Mouse (Mus musculus) lung, embryonic 15.5 days (tissue): ENCODE data around the gene Mthfsd. TPM values are rescaled to one million over a fixed set of nuclear protein-coding genes. Genes with fewer than 3 reads are reported as not detected.

Experiments
- ATAC-seq: fragments of 200-750 bp; cut with Nextera tagmentation; 2 replicates; pipeline ENCODE4 v1.8.0; 2017; ENCODE audit warnings: moderate number of reproducible peaks, borderline replicate concordance; ENCODE audit not compliant: low FRiP score, low TSS enrichment; ENCODE audit errors: extremely low read depth
- H3K27ac ChIP-seq: fragments of 300-500 bp; sonication (generic); 2 replicates; pipeline ENCODE4 v1.5.1; 2015; ENCODE audit warnings: moderate library complexity, mild to moderate bottlenecking, inconsistent platforms
- H3K27me3 ChIP-seq: fragments of 300-500 bp; sonication (generic); 2 replicates; pipeline ENCODE4 v1.6.1; 2015; ENCODE audit warnings: inconsistent platforms
- H3K36me3 ChIP-seq: fragments of 300-500 bp; sonication (generic); 2 replicates; pipeline ENCODE4 v1.6.1; 2015; ENCODE audit warnings: inconsistent platforms
- H3K4me1 ChIP-seq: fragments of 300-500 bp; sonication (generic); 2 replicates; pipeline ENCODE4 v1.6.1; 2015; ENCODE audit warnings: inconsistent platforms
- H3K4me2 ChIP-seq: fragments of 300-500 bp; sonication (generic); 2 replicates; pipeline ENCODE4 v1.6.1; 2015; ENCODE audit warnings: inconsistent platforms, mild to moderate bottlenecking, moderate library complexity
- H3K4me3 ChIP-seq: fragments of 300-500 bp; sonication (generic); 2 replicates; pipeline ENCODE4 v1.5.1; 2015; ENCODE audit warnings: mild to moderate bottlenecking, inconsistent platforms
- H3K9ac ChIP-seq: fragments of 300-500 bp; sonication (generic); 2 replicates; pipeline ENCODE4 v1.6.1; 2015; ENCODE audit warnings: inconsistent platforms
- H3K9me3 ChIP-seq: fragments of 300-500 bp; sonication (generic); 2 replicates; pipeline ENCODE4 v1.6.1; 2016; ENCODE audit warnings: inconsistent platforms
- WGBS: fragments of 180-500 bp; shearing (Covaris S2); methylation state at CpG from one replicate; pipeline ENCODE4 v1.1.7; 2015; 5-methylcytosine and 5-hydroxymethylcytosine counted together
- polyA plus RNA-seq: library from polyadenylated mRNA; unstranded; fragments of >200 nt; fragmentation: Nextera tagmentation; extraction: Ambion mirVana; gene quantifications from 2 replicates; pipeline ENCODE4 v1.2.1, GENCODE M21; 2015

The Mthfsd gene
- polyA plus RNA-seq, 1 experiment from 2014 or later, result 60.2 TPM

DNA sequence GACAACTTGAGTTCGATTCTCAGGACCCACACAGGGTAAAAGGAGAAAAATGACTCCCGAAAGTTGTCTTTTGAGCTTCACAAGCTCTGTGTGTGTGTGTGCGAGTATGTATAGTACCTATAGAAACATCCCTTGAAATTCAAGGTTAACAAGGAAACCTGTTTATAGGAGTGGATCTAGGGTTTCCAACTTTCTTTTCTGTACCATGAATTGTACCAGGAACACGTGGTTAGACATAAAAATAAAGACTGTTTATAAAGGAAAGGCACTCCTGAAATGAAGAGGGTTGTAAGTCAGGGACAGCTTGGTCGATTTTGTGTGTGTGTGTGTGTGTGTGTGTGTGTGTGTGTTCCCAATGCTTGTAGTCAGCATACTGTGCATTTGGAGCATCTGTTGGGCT, 465 bp upstream of the Mthfsd start:
- 11% methylated on average over 5 of the region's 5 CpGs for WGBS
- peaks cover 6% of the 10 kb centered on the region; the same call in 1 of the 2 replicates for H3K36me3 ChIP-seq
- peak overlapping the region; percentile 87 for H3K4me2 ChIP-seq
- no peak overlapping the region for H3K27ac ChIP-seq
- peak overlapping the region; percentile 85 for H3K9ac ChIP-seq
- H3K9me3 ChIP-seq, result no peaks in the 10 kb centered on the region
- ATAC-seq, result no peak; the same call in 1 of the 2 replicates
- H3K4me3 ChIP-seq, result peak overlapping the region; percentile 90
- H3K4me1 ChIP-seq, result peaks cover 20% of the 10 kb centered on the region
- peaks cover 17% of the 10 kb centered on the region for H3K27me3 ChIP-seq

DNA sequence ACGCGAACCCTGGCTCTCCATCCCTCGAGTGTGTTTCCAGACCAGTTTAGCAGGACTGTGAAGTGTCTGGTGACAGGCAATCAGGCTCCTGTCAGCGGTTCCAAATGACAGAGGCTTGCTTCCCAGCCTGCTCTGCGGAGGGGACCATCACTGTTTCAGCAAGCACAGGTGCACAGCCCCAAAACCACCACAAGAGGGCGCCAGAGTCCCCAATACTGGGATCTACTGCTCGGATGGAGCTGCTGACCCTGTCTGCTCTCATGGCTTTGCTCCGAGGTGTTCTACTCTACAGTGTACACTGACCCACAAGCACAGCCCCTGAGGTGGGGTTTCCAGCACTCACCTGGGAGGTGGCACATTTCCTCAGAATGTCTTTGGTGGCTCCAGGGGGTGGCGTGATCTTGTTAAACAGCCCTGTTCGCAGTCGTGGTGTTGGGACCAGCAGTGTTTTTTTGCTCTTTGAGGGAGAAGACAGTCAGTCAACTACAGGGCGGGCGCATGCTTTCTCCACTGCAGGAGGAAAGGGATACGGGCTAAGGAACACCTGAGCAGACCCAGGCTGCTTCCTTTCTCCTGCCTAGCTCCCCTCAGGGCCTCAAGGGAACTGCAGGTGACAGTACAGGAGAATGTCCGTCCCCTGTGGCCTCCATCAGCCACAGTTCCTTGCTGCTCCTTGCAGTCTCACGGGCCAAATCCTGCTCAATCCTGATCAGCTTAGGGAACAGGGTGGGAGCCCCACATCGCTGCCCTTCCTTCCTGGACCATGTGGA, 4.0 kb downstream of the Mthfsd start:
- Histone ChIP-seq H3K36me3 (peaks cover 39% of the 10 kb centered on the region), H3K9me3 (no peaks in the 10 kb centered on the region), H3K4me1 (peaks cover 17% of the 10 kb centered on the region), H3K27ac (no peak overlapping the region), H3K27me3 (no peaks in the 10 kb centered on the region), H3K4me3 (no peak overlapping the region), H3K4me2 (no peak overlapping the region), H3K9ac (no peak overlapping the region)
- 45% methylated on average over 17 of the region's 17 CpGs for WGBS
- no peak for ATAC-seq

DNA sequence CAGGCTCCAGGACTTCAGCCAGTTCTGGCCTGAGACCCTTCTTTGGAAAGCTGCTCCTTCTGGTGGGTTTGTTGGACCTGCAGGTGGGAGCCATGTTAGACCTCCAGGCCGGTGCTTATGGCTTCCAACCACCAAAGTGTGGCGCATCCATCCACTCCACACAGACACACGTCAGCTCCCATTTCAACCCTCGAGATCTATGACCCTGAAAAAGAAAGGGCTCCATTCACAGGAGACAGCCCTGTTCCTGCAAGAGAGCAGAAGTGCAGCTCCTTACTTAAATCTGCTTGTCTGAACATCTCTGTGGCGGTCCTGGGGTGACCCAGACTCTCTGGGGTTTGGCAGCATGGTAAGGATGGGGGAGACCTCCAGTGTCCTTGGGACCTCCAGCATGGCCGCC, 14.7 kb downstream of the Mthfsd start:
- H3K9ac ChIP-seq, result no peak overlapping the region
- no peak for ATAC-seq
- 60% methylated on average over 6 of the region's 6 CpGs for WGBS
- H3K4me1 ChIP-seq, result peaks cover 40% of the 10 kb centered on the region
- no peak overlapping the region for H3K4me3 ChIP-seq
- H3K27ac ChIP-seq, result no peak overlapping the region
- peaks cover 11% of the 10 kb centered on the region for H3K36me3 ChIP-seq
- H3K4me2 ChIP-seq, result no peak overlapping the region
- H3K27me3 ChIP-seq, result peaks cover 53% of the 10 kb centered on the region
- no peaks in the 10 kb centered on the region for H3K9me3 ChIP-seq

DNA sequence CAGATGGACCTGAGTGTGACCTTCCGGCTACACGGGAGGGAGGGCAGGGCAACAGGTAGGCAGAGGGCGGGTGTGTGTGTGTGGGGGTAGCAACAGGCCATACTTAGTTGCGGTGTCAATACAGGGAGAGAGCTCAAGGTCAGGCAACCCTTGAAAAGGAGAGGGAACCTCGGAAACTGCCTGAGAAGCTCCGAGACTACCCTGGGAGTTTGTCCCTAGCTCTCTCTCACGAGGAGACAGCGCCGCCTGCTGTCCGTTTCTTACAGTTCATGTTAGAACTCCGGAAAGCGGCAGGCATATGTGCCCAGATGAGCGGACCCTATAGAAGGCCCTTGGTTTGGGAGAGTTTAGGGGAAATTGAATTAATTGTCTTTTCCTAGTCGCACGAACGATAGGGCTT, 15.6 kb downstream of the Mthfsd start:
- H3K9ac ChIP-seq, result no peak overlapping the region
- peaks cover 60% of the 10 kb centered on the region for H3K27me3 ChIP-seq
- H3K4me3 ChIP-seq, result no peak overlapping the region
- H3K9me3 ChIP-seq, result no peaks in the 10 kb centered on the region
- peaks cover 40% of the 10 kb centered on the region for H3K4me1 ChIP-seq
- 1% methylated on average over 16 of the region's 16 CpGs for WGBS
- peaks cover 5% of the 10 kb centered on the region for H3K36me3 ChIP-seq
- peak; percentile 44 for ATAC-seq
- 0 out of 2 replicates have a peak overlapping the region, but pooled peaks have one; percentile 69 for H3K27ac ChIP-seq
- H3K4me2 ChIP-seq, result peak overlapping the region; percentile 26; the same call in 1 of the 2 replicates

DNA sequence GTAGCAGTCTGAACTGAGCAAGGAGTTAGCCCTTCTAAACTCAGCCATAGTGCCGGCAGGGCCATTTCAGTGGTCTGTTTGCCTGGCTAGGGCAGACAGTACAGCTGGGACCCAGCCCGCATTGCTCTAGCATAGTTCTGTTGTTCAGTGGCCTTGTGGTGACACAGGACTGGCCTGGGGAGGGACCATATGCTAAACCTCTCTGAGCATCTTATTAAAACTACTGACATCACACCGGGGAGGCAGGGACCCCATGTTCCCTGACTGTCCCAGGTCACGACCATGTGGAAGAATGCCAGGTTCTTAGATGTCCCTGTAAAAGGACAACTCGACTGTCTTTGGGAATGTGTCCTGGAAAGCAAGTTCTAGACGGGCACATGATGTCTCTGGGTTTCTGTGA, 16.1 kb downstream of the Mthfsd start:
- 20% methylated on average over 6 of the region's 6 CpGs for WGBS
- Histone ChIP-seq H3K4me2 (no peak overlapping the region), H3K9ac (no peak overlapping the region)

DNA sequence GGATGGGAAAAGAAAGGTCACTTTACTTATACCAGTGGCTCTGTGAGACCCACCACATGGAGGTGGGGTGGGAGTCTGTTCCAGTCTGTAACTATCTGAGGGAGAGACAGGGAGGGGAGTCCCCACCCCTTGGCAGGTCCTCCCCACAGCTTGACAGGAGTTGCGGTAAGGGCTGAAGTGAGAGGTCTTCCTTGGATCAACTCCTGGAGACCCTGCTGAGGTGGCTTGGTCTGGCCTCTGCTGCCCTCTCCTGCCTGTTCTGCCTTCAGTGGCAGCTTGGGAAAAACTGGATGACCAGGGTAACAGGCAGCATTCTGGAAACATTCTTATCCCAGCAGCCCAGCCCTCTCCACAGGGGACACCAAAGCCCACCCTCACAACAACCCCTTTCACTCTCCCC, 17.5 kb downstream of the Mthfsd start:
- Histone ChIP-seq H3K4me1 (peaks cover 40% of the 10 kb centered on the region), H3K9ac (peak overlapping the region; percentile 51; the same call in 1 of the 2 replicates), H3K36me3 (no peaks in the 10 kb centered on the region), H3K4me2 (peak overlapping the region; percentile 78), H3K27ac (peak overlapping the region; percentile 69), H3K9me3 (no peaks in the 10 kb centered on the region), H3K4me3 (peak overlapping the region; percentile 11; the same call in 1 of the 2 replicates), H3K27me3 (peaks cover 77% of the 10 kb centered on the region)
- peak; percentile 28; the same call in 1 of the 2 replicates for ATAC-seq
- WGBS, result 4% methylated on average over 1 of the region's 1 CpGs

More for the DNA sequence above, 16.1 kb downstream of the Mthfsd start:
- ATAC-seq, result peak; percentile 46; the same call in 1 of the 2 replicates
- Histone ChIP-seq H3K36me3 (peaks cover 2% of the 10 kb centered on the region), H3K4me3 (no peak overlapping the region), H3K9me3 (no peaks in the 10 kb centered on the region), H3K27me3 (peaks cover 62% of the 10 kb centered on the region), H3K4me1 (peaks cover 40% of the 10 kb centered on the region), H3K27ac (peak overlapping the region; percentile 69)

DNA sequence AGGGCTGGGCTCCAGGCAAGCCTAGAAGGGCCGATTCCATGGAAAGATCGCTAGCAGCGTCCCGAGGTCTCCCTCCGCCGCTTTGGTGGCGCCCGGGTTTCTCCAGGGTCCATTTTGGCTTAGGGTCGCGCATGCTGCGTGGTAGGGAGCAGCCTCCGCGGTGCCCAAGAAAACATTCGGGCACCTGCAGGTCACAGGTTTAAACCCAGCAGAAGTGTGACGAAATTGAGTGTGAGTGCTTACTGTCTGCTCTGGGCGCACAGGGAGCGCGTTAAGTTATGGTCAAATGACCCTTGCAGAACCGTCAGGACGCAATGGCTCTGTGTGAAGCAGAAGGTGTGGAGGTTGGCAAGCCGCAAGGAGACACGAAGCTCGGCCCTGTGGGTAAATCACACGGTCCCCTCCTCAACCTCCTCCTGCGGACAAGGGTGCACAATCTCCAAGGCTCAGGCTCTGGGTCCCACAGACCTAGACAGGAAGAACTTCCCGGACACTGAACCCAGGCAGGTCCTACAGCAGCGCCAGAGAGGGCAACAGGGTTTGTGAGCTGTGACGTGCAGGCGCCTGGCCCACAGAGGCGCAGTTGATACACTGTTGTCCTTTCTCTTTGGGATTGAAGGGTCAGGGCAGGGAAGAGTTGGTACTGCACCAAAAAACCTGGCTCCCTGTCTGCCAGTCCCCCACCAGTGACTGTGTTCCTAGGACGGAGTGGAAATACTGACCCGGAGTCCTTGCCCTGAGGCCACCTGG, 18.4 kb downstream of the Mthfsd start:
- WGBS, result 10% methylated on average over 32 of the region's 32 CpGs
- peak overlapping the region; percentile 78 for H3K4me2 ChIP-seq
- peaks cover 86% of the 10 kb centered on the region for H3K27me3 ChIP-seq
- no peak for ATAC-seq
- peak overlapping the region; percentile 73 for H3K4me3 ChIP-seq
- peak overlapping the region; percentile 69 for H3K27ac ChIP-seq
- H3K9ac ChIP-seq, result peak overlapping the region; percentile 51
- no peaks in the 10 kb centered on the region for H3K36me3 ChIP-seq
- H3K4me1 ChIP-seq, result peaks cover 40% of the 10 kb centered on the region
- H3K9me3 ChIP-seq, result no peaks in the 10 kb centered on the region

DNA sequence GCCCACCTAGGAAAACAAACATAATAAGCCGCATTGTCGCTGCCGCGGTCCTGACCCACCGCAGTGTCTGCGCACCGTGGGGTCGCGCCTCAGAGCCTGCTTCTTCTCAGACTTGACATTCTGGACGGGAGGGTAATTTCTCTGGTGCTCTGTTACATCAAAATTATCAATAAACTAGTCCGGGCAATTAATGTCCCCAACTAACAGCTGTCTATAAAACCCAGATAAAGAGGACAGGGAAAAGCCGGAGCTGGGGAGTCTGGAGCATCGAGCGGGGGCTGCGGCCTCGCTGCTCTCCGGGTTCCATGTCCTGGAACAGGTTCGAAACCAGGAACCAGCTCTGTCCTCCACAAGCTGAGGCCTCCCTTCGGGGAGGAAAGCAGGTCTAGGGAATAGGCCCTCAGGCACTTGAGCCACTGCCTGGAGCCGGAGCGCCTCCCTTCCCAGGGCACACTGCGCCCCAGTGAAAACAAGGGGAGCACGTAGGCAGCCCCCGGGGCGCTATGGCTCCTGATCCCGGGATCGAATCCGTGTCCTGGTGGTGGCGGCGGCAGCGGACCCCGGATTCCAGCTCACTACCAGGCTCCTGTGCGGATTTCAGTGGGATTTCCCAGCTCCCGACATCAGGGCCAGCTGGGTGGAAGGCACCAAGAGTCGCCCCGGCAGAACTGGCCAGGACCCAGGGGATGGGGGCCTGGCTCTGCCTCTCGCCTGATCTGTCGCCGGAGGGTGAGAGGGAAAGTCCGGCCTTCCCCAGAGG, 19.1 kb downstream of the Mthfsd start:
- H3K4me1 ChIP-seq, result peaks cover 40% of the 10 kb centered on the region
- peak overlapping the region; percentile 73 for H3K4me3 ChIP-seq
- no peaks in the 10 kb centered on the region for H3K36me3 ChIP-seq
- WGBS, result 5% methylated on average over 40 of the region's 40 CpGs
- ATAC-seq, result no peak
- no peaks in the 10 kb centered on the region for H3K9me3 ChIP-seq
- peak overlapping the region; percentile 78 for H3K4me2 ChIP-seq
- H3K9ac ChIP-seq, result peak overlapping the region; percentile 51
- H3K27me3 ChIP-seq, result peaks cover 93% of the 10 kb centered on the region
- peak overlapping the region; percentile 69 for H3K27ac ChIP-seq

DNA sequence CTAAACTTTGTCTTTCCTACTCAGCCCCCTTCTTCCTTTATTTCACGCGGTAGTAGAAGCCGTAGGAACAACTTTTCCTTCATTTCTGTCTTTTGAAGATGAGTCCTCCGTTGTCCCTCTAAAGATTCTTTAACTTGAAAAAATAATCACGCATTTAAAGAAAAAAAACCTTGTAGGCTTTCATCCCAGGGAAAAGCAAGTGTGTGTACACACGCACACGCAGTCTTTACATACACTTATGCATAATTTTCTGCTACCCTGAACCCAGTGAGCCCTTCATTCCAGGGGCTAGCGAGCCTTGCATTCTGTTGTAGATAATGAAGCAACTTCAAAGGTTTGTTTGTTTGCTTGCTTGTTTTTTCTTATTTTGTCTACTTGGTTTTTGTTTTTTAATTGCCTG, 19.9 kb downstream of the Mthfsd start:
- peaks cover 42% of the 10 kb centered on the region for H3K4me1 ChIP-seq
- H3K4me2 ChIP-seq, result peak overlapping the region; percentile 78
- no peaks in the 10 kb centered on the region for H3K9me3 ChIP-seq
- WGBS, result 8% methylated on average over 8 of the region's 8 CpGs
- H3K27ac ChIP-seq, result peak overlapping the region; percentile 29; the same call in 1 of the 2 replicates
- peak overlapping the region; percentile 73 for H3K4me3 ChIP-seq
- peak overlapping the region; percentile 51 for H3K9ac ChIP-seq
- H3K36me3 ChIP-seq, result no peaks in the 10 kb centered on the region
- ATAC-seq, result no peak
- peaks cover 93% of the 10 kb centered on the region for H3K27me3 ChIP-seq

DNA sequence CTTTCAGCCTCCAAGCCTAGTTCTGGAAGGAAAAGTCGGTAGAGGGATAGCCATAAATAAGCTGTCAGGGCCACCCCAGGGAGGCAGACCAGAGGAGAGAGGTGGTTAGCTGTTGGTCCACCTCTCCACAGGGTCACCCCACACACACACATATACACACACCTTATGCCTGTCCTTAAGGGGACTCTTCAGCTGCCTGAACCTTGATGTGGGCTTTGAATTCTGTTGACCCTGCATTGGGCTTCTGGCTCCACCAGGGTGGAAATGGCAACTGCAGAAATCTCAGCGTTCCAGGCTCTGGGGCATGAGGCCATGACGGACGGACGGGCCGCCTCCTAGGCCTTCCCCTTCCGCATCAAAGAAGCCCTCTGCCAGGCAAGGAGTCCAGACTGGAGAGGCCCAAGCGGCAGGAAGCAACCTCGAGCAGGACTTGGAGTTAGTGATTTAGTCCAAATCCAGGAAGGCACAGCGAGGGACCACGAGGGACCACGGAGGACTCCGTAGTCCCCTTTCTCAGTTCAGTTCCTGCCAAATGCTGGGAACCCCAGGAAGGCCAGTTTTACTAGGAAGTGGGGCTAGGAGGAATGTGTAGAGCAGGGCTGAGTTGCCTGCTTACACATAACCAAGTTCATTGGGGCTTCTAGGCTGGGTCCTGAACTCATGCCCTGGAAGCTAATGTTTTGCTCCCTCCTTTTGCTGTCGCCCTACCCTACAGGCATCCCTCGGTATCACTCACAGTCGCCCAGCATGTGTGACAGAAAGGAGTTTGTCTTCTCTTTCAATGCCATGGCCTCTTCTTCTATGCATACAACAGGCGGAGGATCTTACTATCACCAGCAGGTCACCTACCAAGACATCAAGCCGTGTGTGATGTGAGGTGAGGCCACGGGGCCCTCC, 21.9 kb downstream of the Mthfsd start:
- Histone ChIP-seq H3K4me1 (peaks cover 32% of the 10 kb centered on the region), H3K9ac (peak overlapping the region; percentile 82), H3K9me3 (no peaks in the 10 kb centered on the region), H3K36me3 (no peaks in the 10 kb centered on the region), H3K4me2 (peak overlapping the region; percentile 78), H3K27ac (peak overlapping the region; percentile 99), H3K27me3 (peaks cover 94% of the 10 kb centered on the region), H3K4me3 (peak overlapping the region; percentile 73)
- no peak for ATAC-seq
- WGBS, result 9% methylated on average over 19 of the region's 19 CpGs

DNA sequence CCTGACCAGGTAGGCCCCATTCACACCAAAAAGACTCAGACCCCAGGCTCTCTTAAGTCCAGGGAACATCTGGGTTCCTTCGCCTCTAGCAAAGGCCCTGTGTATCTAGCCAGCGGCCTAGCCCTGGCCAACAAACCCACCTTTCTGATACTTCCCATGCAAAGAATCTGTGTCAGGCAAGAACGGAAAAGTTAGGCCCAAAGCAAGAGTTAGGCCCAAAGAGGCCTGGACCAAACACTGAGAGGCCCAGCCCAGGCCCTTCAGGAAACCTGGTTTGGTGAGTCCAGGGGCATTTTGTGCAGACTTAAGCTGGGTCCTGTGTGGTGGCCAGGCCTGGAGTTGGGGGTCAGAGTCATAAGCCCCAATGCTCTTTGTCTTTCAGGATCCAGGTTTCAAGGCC, 22.6 kb downstream of the Mthfsd start:
- H3K27ac ChIP-seq, result peak overlapping the region; percentile 99
- no peaks in the 10 kb centered on the region for H3K9me3 ChIP-seq
- peak overlapping the region; percentile 78 for H3K4me2 ChIP-seq
- peak overlapping the region; percentile 82 for H3K9ac ChIP-seq
- peak overlapping the region; percentile 73 for H3K4me3 ChIP-seq
- H3K27me3 ChIP-seq, result peaks cover 94% of the 10 kb centered on the region
- ATAC-seq, result no peak
- peaks cover 26% of the 10 kb centered on the region for H3K4me1 ChIP-seq
- WGBS, result 28% methylated on average over 3 of the region's 3 CpGs
- no peaks in the 10 kb centered on the region for H3K36me3 ChIP-seq
